Mouse (Mus musculus): ENCODE measurements around the gene Rfx3. TPM values are rescaled to one million over a fixed set of nuclear protein-coding genes. Genes with fewer than 3 reads are reported as not detected.

Rfx3 gene
- polyA plus RNA-seq, 1 experiment from 2014 or later, result 26.2 TPM

- Histone ChIP-seq H3K27ac (replicated peaks) (0 out of 2 replicates have a peak overlapping the region, but pooled peaks have one; percentile 48), H3K4me2 (no peak overlapping the region), H3K9ac (no peak overlapping the region), H3K4me1 (replicated peaks) (peaks cover 10% of the 10 kb centered on the region), H3K9me3 (no peaks in the 10 kb centered on the region), H3K4me3 (no peak overlapping the region), H3K36me3 (no peaks in the 10 kb centered on the region), H3K27me3 (no peaks in the 10 kb centered on the region)
- peak; percentile 81 for ATAC-seq (ENCODE audit: low FRiP score, low read depth)
- WGBS, result 13% methylated on average over 2 of the region's 2 CpGs
Measured at GRCm38 (mm10) chr19:27904655-27905054, 106.3 kb downstream of the Rfx3 start.

- ATAC-seq (ENCODE audit: low FRiP score, low read depth), result no peak
- WGBS, result 23% methylated on average over 4 of the region's 4 CpGs
- no peak overlapping the region for H3K4me2 ChIP-seq
- no peaks in the 10 kb centered on the region for H3K36me3 ChIP-seq
- H3K9me3 ChIP-seq, result no peaks in the 10 kb centered on the region
- H3K27ac ChIP-seq (replicated peaks), result peak overlapping the region; percentile 48
- H3K4me3 ChIP-seq, result no peak overlapping the region
- H3K27me3 ChIP-seq, result no peaks in the 10 kb centered on the region
- no peak overlapping the region for H3K9ac ChIP-seq
- peaks cover 10% of the 10 kb centered on the region for H3K4me1 ChIP-seq (replicated peaks)
Measured at GRCm38 (mm10) chr19:27904209-27904608, 106.8 kb downstream of the Rfx3 start.

GRCm38 (mm10) chr19:27902601-27903000 is 108.4 kb downstream of the Rfx3 start:
- no peak overlapping the region for H3K4me3 ChIP-seq
- no peak overlapping the region for H3K9ac ChIP-seq
- H3K36me3 ChIP-seq, result no peaks in the 10 kb centered on the region
- no peak; the same call in 1 of the 2 replicates for ATAC-seq (ENCODE audit: low FRiP score, low read depth)
- no peaks in the 10 kb centered on the region for H3K9me3 ChIP-seq
- H3K4me2 ChIP-seq, result no peak overlapping the region
- peaks cover 10% of the 10 kb centered on the region for H3K4me1 ChIP-seq (replicated peaks)
- 61% methylated on average over 9 of the region's 9 CpGs for WGBS
- H3K27ac ChIP-seq (replicated peaks), result no peak overlapping the region
- no peaks in the 10 kb centered on the region for H3K27me3 ChIP-seq

DNA sequence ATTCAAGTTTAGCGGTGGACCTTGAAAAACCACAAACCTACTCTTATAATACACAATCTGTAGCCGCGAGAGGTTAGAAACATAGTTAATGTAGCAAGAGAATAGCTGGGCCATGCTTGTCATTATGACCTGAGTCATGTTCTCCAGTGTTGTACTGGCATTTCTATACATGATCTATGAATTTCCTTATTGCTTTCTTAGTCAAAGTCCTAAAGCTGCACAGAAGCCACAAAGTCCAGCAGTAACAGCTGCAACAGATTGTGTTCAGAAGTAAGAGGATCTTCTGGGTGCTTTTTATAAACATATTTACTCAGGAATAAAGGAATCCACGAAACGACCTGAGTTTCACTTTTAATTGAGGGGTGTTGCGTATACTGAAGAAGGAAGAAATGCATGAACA is 109.3 kb downstream of the Rfx3 start:
- 83% methylated on average over 6 of the region's 6 CpGs for WGBS
- H3K4me2 ChIP-seq, result no peak overlapping the region
- no peak overlapping the region for H3K9ac ChIP-seq
- no peaks in the 10 kb centered on the region for H3K36me3 ChIP-seq
- no peak overlapping the region for H3K4me3 ChIP-seq
- H3K27ac ChIP-seq (replicated peaks), result no peak overlapping the region
- peaks cover 10% of the 10 kb centered on the region for H3K4me1 ChIP-seq (replicated peaks)
- no peak for ATAC-seq (ENCODE audit: low FRiP score, low read depth)
- no peaks in the 10 kb centered on the region for H3K9me3 ChIP-seq
- no peaks in the 10 kb centered on the region for H3K27me3 ChIP-seq

- no peaks in the 10 kb centered on the region for H3K27me3 ChIP-seq
- no peak for ATAC-seq (ENCODE audit: low FRiP score, low read depth)
- 81% methylated on average over 3 of the region's 3 CpGs for WGBS
- H3K4me1 ChIP-seq (replicated peaks), result no peaks in the 10 kb centered on the region
- H3K36me3 ChIP-seq, result no peaks in the 10 kb centered on the region
- no peak overlapping the region for H3K9ac ChIP-seq
- no peak overlapping the region for H3K4me3 ChIP-seq
- H3K4me2 ChIP-seq, result no peak overlapping the region
- H3K9me3 ChIP-seq, result no peaks in the 10 kb centered on the region
- H3K27ac ChIP-seq (replicated peaks), result no peak overlapping the region
Measured at GRCm38 (mm10) chr19:27884520-27884919, 126.4 kb downstream of the Rfx3 start.

DNA sequence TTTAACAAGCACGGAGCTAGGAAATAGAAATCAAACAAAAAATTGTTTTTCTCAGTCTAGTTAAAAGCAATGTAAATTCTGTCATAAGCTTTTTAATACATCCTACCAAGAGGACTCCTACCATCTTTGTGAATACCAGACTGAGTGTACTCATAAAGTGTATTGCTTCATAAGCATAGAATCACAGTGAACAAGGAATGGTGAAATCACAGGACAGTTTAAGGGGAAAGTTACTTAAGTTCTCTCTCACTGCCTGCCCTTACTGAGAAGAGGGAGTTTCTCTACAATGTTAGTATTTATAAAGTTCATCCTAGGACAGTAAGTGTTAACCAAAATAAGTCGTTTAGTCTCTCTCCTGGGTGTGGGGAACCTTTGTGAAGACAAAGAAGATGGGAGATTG is 133.5 kb downstream of the Rfx3 start:
- Histone ChIP-seq H3K27me3 (no peaks in the 10 kb centered on the region), H3K4me3 (no peak overlapping the region), H3K4me1 (replicated peaks) (no peaks in the 10 kb centered on the region), H3K36me3 (no peaks in the 10 kb centered on the region), H3K9me3 (no peaks in the 10 kb centered on the region), H3K9ac (no peak overlapping the region), H3K27ac (replicated peaks) (no peak overlapping the region), H3K4me2 (no peak overlapping the region)
- WGBS, result 82% methylated on average over 2 of the region's 2 CpGs
- ATAC-seq (ENCODE audit: low FRiP score, low read depth), result no peak

DNA sequence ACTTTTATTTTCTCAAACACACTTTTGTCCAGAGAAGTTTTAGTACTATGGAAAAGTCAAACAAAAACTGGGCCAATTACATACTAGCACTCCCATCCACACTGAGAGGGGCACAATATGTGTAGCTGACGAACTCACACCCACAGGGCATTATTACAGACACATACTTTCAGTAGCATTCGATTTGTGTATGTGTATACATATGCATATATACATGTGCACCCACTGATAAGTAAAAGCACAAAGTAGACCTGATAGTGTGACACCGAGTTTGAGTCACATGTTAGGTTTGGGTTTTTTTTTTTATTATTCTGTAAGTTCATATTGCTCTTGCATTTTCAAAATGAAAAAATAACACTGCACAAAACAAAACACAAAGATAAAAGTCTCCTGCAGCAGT is 140.2 kb downstream of the Rfx3 start:
- Histone ChIP-seq H3K27me3 (no peaks in the 10 kb centered on the region), H3K9me3 (no peaks in the 10 kb centered on the region), H3K36me3 (no peaks in the 10 kb centered on the region), H3K9ac (no peak overlapping the region), H3K27ac (replicated peaks) (no peak overlapping the region), H3K4me2 (no peak overlapping the region), H3K4me1 (replicated peaks) (no peaks in the 10 kb centered on the region), H3K4me3 (no peak overlapping the region)
- ATAC-seq (ENCODE audit: low FRiP score, low read depth), result no peak
- 91% methylated on average over 3 of the region's 3 CpGs for WGBS

- Histone ChIP-seq H3K4me1 (replicated peaks) (no peaks in the 10 kb centered on the region), H3K4me2 (no peak overlapping the region), H3K9me3 (no peaks in the 10 kb centered on the region), H3K27me3 (no peaks in the 10 kb centered on the region), H3K27ac (replicated peaks) (no peak overlapping the region), H3K36me3 (no peaks in the 10 kb centered on the region), H3K9ac (no peak overlapping the region), H3K4me3 (no peak overlapping the region)
- no peak for ATAC-seq (ENCODE audit: low FRiP score, low read depth)
Measured at GRCm38 (mm10) chr19:27859641-27860040, 151.3 kb downstream of the Rfx3 start.

- H3K9ac ChIP-seq, result no peak overlapping the region
- no peak overlapping the region for H3K4me3 ChIP-seq
- no peaks in the 10 kb centered on the region for H3K9me3 ChIP-seq
- no peak overlapping the region for H3K27ac ChIP-seq (replicated peaks)
- ATAC-seq (ENCODE audit: low FRiP score, low read depth), result no peak
- H3K4me1 ChIP-seq (replicated peaks), result no peaks in the 10 kb centered on the region
- no peaks in the 10 kb centered on the region for H3K36me3 ChIP-seq
- 95% methylated on average over 1 of the region's 1 CpGs for WGBS
- no peak overlapping the region for H3K4me2 ChIP-seq
- no peaks in the 10 kb centered on the region for H3K27me3 ChIP-seq
Measured at GRCm38 (mm10) chr19:27848946-27849345, 162.0 kb downstream of the Rfx3 start.

DNA sequence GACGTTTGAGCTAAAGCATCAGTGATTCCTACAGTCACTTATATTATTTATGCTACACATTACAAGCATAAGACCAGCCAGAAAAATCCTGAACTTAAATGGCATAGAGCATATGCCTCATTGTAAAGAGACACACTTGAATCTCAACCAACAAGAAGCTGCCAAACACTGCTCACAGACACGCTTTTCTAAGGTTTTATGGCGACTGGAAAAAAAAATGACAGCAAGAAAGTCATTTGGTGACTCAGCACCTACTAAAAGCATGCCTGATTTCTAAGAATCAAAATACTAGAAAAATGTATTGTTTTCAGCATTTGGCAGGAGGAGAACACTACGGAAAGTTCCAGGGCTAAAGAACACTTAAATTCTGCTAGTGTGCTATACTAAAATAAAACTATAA is 163.9 kb downstream of the Rfx3 start:
- Histone ChIP-seq H3K4me3 (no peak overlapping the region), H3K9ac (no peak overlapping the region), H3K27ac (replicated peaks) (no peak overlapping the region), H3K4me1 (replicated peaks) (no peaks in the 10 kb centered on the region), H3K9me3 (no peaks in the 10 kb centered on the region), H3K4me2 (no peak overlapping the region), H3K36me3 (no peaks in the 10 kb centered on the region), H3K27me3 (no peaks in the 10 kb centered on the region)
- 83% methylated on average over 4 of the region's 4 CpGs for WGBS
- ATAC-seq (ENCODE audit: low FRiP score, low read depth), result no peak

- Histone ChIP-seq H3K27me3 (no peaks in the 10 kb centered on the region), H3K9ac (no peak overlapping the region), H3K4me2 (no peak overlapping the region), H3K9me3 (no peaks in the 10 kb centered on the region), H3K36me3 (no peaks in the 10 kb centered on the region), H3K4me3 (no peak overlapping the region), H3K27ac (replicated peaks) (no peak overlapping the region), H3K4me1 (replicated peaks) (no peaks in the 10 kb centered on the region)
- ATAC-seq (ENCODE audit: low FRiP score, low read depth), result no peak
- WGBS, result 69% methylated on average over 3 of the region's 3 CpGs
Measured at GRCm38 (mm10) chr19:27838635-27839034, 172.3 kb downstream of the Rfx3 start.

DNA sequence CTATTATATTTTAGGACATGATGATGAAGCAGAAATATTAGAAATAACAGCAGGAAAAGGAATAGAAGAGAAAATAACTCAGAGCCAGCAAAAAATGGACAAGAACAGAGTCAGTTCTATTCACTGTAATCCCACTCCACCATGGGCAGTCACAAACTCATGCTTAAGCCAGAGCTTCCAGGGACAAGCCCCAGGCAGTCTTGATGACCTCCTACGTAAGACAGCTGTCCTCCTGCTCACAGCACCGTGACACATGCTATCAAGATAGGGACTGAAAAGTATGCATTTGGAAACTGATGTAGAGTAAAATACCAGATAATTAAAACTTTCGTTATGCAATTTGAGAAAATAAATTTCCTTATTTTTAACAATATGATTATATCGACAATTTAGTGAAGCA is 172.9 kb downstream of the Rfx3 start:
- Histone ChIP-seq H3K4me1 (replicated peaks) (no peaks in the 10 kb centered on the region), H3K4me3 (no peak overlapping the region), H3K4me2 (no peak overlapping the region), H3K36me3 (no peaks in the 10 kb centered on the region), H3K27ac (replicated peaks) (no peak overlapping the region), H3K9ac (no peak overlapping the region), H3K9me3 (no peaks in the 10 kb centered on the region), H3K27me3 (no peaks in the 10 kb centered on the region)
- 63% methylated on average over 4 of the region's 4 CpGs for WGBS
- ATAC-seq (ENCODE audit: low FRiP score, low read depth), result no peak

GRCm38 (mm10) chr19:27832448-27832847 is 178.5 kb downstream of the Rfx3 start:
- ATAC-seq (ENCODE audit: low FRiP score, low read depth), result no peak
- no peak overlapping the region for H3K9ac ChIP-seq
- H3K27me3 ChIP-seq, result no peaks in the 10 kb centered on the region
- no peak overlapping the region for H3K4me3 ChIP-seq
- H3K36me3 ChIP-seq, result no peaks in the 10 kb centered on the region
- no peaks in the 10 kb centered on the region for H3K4me1 ChIP-seq (replicated peaks)
- WGBS, result 79% methylated on average over 1 of the region's 1 CpGs
- H3K9me3 ChIP-seq, result no peaks in the 10 kb centered on the region
- no peak overlapping the region for H3K27ac ChIP-seq (replicated peaks)
- no peak overlapping the region for H3K4me2 ChIP-seq
